Mouse (Mus musculus) CH12.LX (cell line): ENCODE measurements around the gene Tsg101. TPM values are rescaled to one million over a fixed set of nuclear protein-coding genes. Genes with fewer than 3 reads are reported as not detected.

ENCODE experiments used
- DNase-seq: peaks from one replicate; pipeline ENCODE4 v3.0.0-alpha.2; 2013; ENCODE audit errors: extremely low read depth
- H3K27ac ChIP-seq: 2 replicates; pipeline ENCODE4 v1.5.1; 2012; ENCODE audit warnings: low read depth, mild to moderate bottlenecking, control low read depth, moderate library complexity; ENCODE audit not compliant: insufficient read depth
- H3K27me3 ChIP-seq: replicated peaks from 2 replicates; pipeline ENCODE3; 2012; ENCODE audit warnings: inconsistent platforms
- H3K36me3 ChIP-seq, 2 experiments: replicated peaks in 1 of 2; 2 replicates each; pipeline versions ENCODE3 to v1.6.1; 2012; ENCODE audit warnings: inconsistent platforms in 1 of 2, low read length in 1 of 2, mild to moderate bottlenecking in 1 of 2, mixed read lengths in 1 of 2, moderate library complexity in 1 of 2; ENCODE audit not compliant: control insufficient read depth in 1 of 2, insufficient read depth in 1 of 2
- H3K4me1 ChIP-seq, 2 experiments: 2 replicates each; pipeline ENCODE4 v1.6.1; 2012; ENCODE audit warnings: inconsistent platforms in 1 of 2, moderate library complexity in 1 of 2; ENCODE audit not compliant: insufficient read depth in 2 of 2, control insufficient read depth in 1 of 2
- H3K4me2 ChIP-seq: 2 replicates; pipeline ENCODE4 v1.6.1; 2012; ENCODE audit warnings: low read depth, mild to moderate bottlenecking, control low read depth; ENCODE audit not compliant: poor library complexity, insufficient read depth, severe bottlenecking
- H3K4me3 ChIP-seq, 3 experiments: fragments of 150-350 bp in 1 of 3; sonication (generic) in 1 of 3; replicated peaks in 1 of 3; 2 replicates each; pipeline versions ENCODE3 to v1.5.1; 2011 to 2012; ENCODE audit warnings: low read depth in 2 of 3, low read length in 2 of 3, mild to moderate bottlenecking in 2 of 3, moderate library complexity in 2 of 3, control low read depth in 1 of 3, improper control_type of control experiment in 1 of 3, inconsistent platforms in 1 of 3, mixed read lengths in 1 of 3; ENCODE audit not compliant: poor library complexity in 1 of 3
- H3K79me2 ChIP-seq: replicated peaks from 2 replicates; pipeline ENCODE4 v1.6.1; 2012; ENCODE audit warnings: mild to moderate bottlenecking, moderate library complexity; ENCODE audit not compliant: control insufficient read depth, poor library complexity, insufficient read depth, severe bottlenecking; ENCODE audit errors: extremely low read depth
- H3K9ac ChIP-seq: 2 replicates; pipeline ENCODE4 v1.6.1; 2012; ENCODE audit warnings: low read depth, mild to moderate bottlenecking, control low read depth, moderate library complexity; ENCODE audit not compliant: insufficient read depth
- H3K9me3 ChIP-seq: replicated peaks from 2 replicates; pipeline ENCODE3; 2012; ENCODE audit warnings: low read length, inconsistent platforms, mixed read lengths
- NRF1 ChIP-seq: IDR thresholded peaks from 2 replicates; pipeline ENCODE4 v1.6.1; 2014; ENCODE audit warnings: low read depth, mild to moderate bottlenecking, inconsistent platforms, low read length, improper control_type of control experiment, moderate library complexity
- POLR2AphosphoS2 ChIP-seq: IDR thresholded peaks from 2 replicates; pipeline ENCODE4 v1.6.1; 2011; ENCODE audit warnings: low read depth, low read length, improper control_type of control experiment
- TBP ChIP-seq: conservative IDR thresholded peaks from 2 replicates; pipeline ENCODE4 v1.6.1; 2011; ENCODE audit warnings: low read depth, low read length, improper control_type of control experiment
- dilution Hi-C: fragments of 300-500 bp; cut with MboI; formaldehyde crosslinking; loops from 2 replicates; pipeline ENCODE4 v1.14.3; 2020; ENCODE audit warnings: low sequenced_read_pairs; ENCODE audit not compliant: extremely low pct_unique_long_range_greater_than_20kb, extremely low pct_ligation_motif_present
- in situ Hi-C: fragments of 300-500 bp; cut with MboI; formaldehyde crosslinking; loops from 3 replicates; pipeline ENCODE4 v1.14.3; 2019; ENCODE audit warnings: low sequenced_read_pairs, low pct_ligation_motif_present, low pct_unique_long_range_greater_than_20kb, mixed read lengths
- polyA plus RNA-seq: library from polyadenylated mRNA; unstranded; fragments of >175 nt; gene quantifications from 2 replicates; pipeline ENCODE4 v1.2.1, GENCODE M21; 2012; ENCODE audit warnings: low read depth; ENCODE audit not compliant: insufficient read length
- total RNA-seq, 2 experiments: library from RNA; depleted of rRNA; stranded (reverse); fragments of 300-350 nt in 1 of 2; fragments of >200 nt in 1 of 2; gene quantifications; 2 replicates each; pipeline ENCODE4 v1.2.3; 2012 to 2014

Gene Tsg101
- total and polyA plus RNA-seq, 3 experiments = 19.8 to 93.5 (median 46.0) TPM

DNA sequence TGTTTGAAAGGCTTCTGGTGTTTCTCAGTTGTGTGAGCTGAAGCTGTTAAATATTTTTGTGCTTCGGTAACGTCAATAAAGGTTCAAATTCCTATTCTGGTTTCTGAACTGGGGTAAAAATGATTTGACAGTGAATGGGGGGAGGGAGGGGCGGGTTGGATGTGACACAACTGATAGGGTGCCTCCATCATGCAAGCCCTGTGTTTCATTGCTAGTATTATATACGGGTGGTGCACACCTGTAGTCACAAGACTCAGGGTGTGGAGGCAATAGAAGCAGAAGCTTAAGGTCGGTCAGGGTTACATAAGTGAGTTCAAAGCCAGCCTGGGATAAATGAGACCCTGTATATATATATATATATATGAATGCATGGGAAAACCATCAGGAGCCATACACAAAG is 79.9 kb downstream of the Tsg101 start:
- no peaks in the 10 kb centered on the region for H3K27me3 ChIP-seq
- H3K27ac ChIP-seq = no peak overlapping the region
- H3K4me2 ChIP-seq = no peak overlapping the region
- H3K79me2 ChIP-seq = no peaks in the 10 kb centered on the region
- no peak overlapping the region for H3K4me3 ChIP-seq
- H3K9me3 ChIP-seq = no peaks in the 10 kb centered on the region
- no peak for TF ChIP-seq TBP
- peaks cover 5 to 33% of the 10 kb centered on the region in 2 experiments; a peak in 3 of 4 replicates for H3K4me1 ChIP-seq
- H3K9ac ChIP-seq = no peak overlapping the region
- peaks cover 0 to 4% of the 10 kb centered on the region in 2 experiments for H3K36me3 ChIP-seq
- dilution Hi-C loops = no loop called here
- in situ Hi-C loops = no loop called here
- DNase-seq = no peak

DNA sequence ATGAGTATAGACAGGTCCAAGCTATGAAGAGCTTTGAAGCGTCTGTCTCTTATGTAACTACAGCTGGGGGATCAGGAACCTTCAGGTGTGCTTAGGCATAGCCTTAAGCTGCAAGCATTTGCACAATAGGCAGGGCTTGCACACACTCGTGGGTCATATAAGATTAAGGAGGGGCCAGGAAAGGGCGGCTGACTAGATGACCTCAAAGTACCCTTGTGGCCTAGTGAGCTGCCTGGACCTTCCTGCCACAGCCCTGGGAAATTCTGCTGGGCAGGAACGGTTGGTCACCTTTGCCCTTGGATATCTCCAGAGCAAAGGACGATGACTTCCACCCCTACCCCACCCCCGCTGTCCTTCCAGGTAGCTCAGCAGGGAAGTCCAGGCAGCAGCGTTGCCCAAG is 80.3 kb downstream of the Tsg101 start:
- no peak for DNase-seq
- TF ChIP-seq NRF1 (no peak), POLR2AphosphoS2 (no peak)
- no peaks in the 10 kb centered on the region for H3K79me2 ChIP-seq
- H3K9ac ChIP-seq = no peak overlapping the region
- H3K4me2 ChIP-seq = no peak overlapping the region
- dilution Hi-C loops = no loop called here
- H3K36me3 ChIP-seq = peaks cover 0 to 4% of the 10 kb centered on the region in 2 experiments
- H3K4me1 ChIP-seq = peaks cover 5 to 33% of the 10 kb centered on the region in 2 experiments; a peak in 3 of 4 replicates
- in situ Hi-C loops = no loop called here
- no peaks in the 10 kb centered on the region for H3K27me3 ChIP-seq
- no peak overlapping the region for H3K27ac ChIP-seq
- H3K9me3 ChIP-seq = no peaks in the 10 kb centered on the region
- no peak overlapping the region for H3K4me3 ChIP-seq

Other genes with a start within 250 kb of the Tsg101 start
- 0.13 and 0.17 TPM in 2 replicates for gene Tph1, start 247.4 kb downstream of the Tsg101 start, total RNA-seq (2012; rRNA removed)
- not detected in 2 replicates for gene Tph1, start 247.4 kb downstream of the Tsg101 start, total RNA-seq (2014; rRNA removed)
- gene Tph1, start 247.4 kb downstream of the Tsg101 start, polyA plus RNA-seq = 0.22 TPM in 1 of 2 replicates, not detected in the other
- gene Saal1, start 209.3 kb downstream of the Tsg101 start, total RNA-seq (2012; rRNA removed) = 15.1 and 16.6 TPM in 2 replicates
- gene Saal1, start 209.3 kb downstream of the Tsg101 start, total RNA-seq (2014; rRNA removed) = 14.7 and 15.2 TPM in 2 replicates
- gene Saal1, start 209.3 kb downstream of the Tsg101 start, polyA plus RNA-seq = 24.5 and 27.6 TPM in 2 replicates
- gene Saa3, start 204.3 kb downstream of the Tsg101 start, total RNA-seq (2012; rRNA removed) = not detected in 2 replicates
- 0.59 TPM in 1 of 2 replicates, not detected in the other for gene Saa3, start 204.3 kb downstream of the Tsg101 start, total RNA-seq (2014; rRNA removed)
- gene Saa3, start 204.3 kb downstream of the Tsg101 start, polyA plus RNA-seq = not detected in 2 replicates
- not detected in 2 replicates for gene Saa4, start 187.4 kb downstream of the Tsg101 start, total RNA-seq (2012; rRNA removed)
- not detected in 2 replicates for gene Saa4, start 187.4 kb downstream of the Tsg101 start, total RNA-seq (2014; rRNA removed)
- not detected in 2 replicates for gene Saa4, start 187.4 kb downstream of the Tsg101 start, polyA plus RNA-seq
- not detected in 2 replicates for gene Saa1, start 177.0 kb downstream of the Tsg101 start, total RNA-seq (2012; rRNA removed)
- gene Saa1, start 177.0 kb downstream of the Tsg101 start, total RNA-seq (2014; rRNA removed) = not detected in 2 replicates
- not detected in 2 replicates for gene Saa1, start 177.0 kb downstream of the Tsg101 start, polyA plus RNA-seq
- gene Saa2, start 168.2 kb downstream of the Tsg101 start, total RNA-seq (2012; rRNA removed) = not detected in 2 replicates
- gene Saa2, start 168.2 kb downstream of the Tsg101 start, total RNA-seq (2014; rRNA removed) = not detected in 2 replicates
- not detected in 2 replicates for gene Saa2, start 168.2 kb downstream of the Tsg101 start, polyA plus RNA-seq
- gene Hps5, start 123.9 kb downstream of the Tsg101 start, total RNA-seq (2012; rRNA removed) = 21.9 and 26.0 TPM in 2 replicates
- 17.8 and 20.3 TPM in 2 replicates for gene Hps5, start 123.9 kb downstream of the Tsg101 start, total RNA-seq (2014; rRNA removed)
- gene Hps5, start 123.9 kb downstream of the Tsg101 start, polyA plus RNA-seq = 17.2 and 20.8 TPM in 2 replicates
- gene Gtf2h1, start 123.9 kb downstream of the Tsg101 start, total RNA-seq (2012; rRNA removed) = 79.2 and 103 TPM in 2 replicates
- 161 and 198 TPM in 2 replicates for gene Gtf2h1, start 123.9 kb downstream of the Tsg101 start, total RNA-seq (2014; rRNA removed)
- 164 and 172 TPM in 2 replicates for gene Gtf2h1, start 123.9 kb downstream of the Tsg101 start, polyA plus RNA-seq
- gene Ldha, start 78.5 kb downstream of the Tsg101 start, total RNA-seq (2012; rRNA removed) = 702 and 970 TPM in 2 replicates
- 1,007 and 1,199 TPM in 2 replicates for gene Ldha, start 78.5 kb downstream of the Tsg101 start, total RNA-seq (2014; rRNA removed)
- gene Ldha, start 78.5 kb downstream of the Tsg101 start, polyA plus RNA-seq = 1,412 and 1,555 TPM in 2 replicates
- not detected in 2 replicates for gene Ldhc, start 58.8 kb downstream of the Tsg101 start, total RNA-seq (2012; rRNA removed)
- not detected in 2 replicates for gene Ldhc, start 58.8 kb downstream of the Tsg101 start, total RNA-seq (2014; rRNA removed)
- not detected in 2 replicates for gene Ldhc, start 58.8 kb downstream of the Tsg101 start, polyA plus RNA-seq
- 2.6 and 2.9 TPM in 2 replicates for gene Uevld, start 38.6 kb upstream of the Tsg101 start, total RNA-seq (2012; rRNA removed)
- gene Uevld, start 38.6 kb upstream of the Tsg101 start, total RNA-seq (2014; rRNA removed) = 4.6 and 5.2 TPM in 2 replicates
- gene Uevld, start 38.6 kb upstream of the Tsg101 start, polyA plus RNA-seq = 5.5 and 6.6 TPM in 2 replicates
- not detected in 2 replicates for gene Gm9999, start 63.6 kb upstream of the Tsg101 start, total RNA-seq (2012; rRNA removed)
- gene Gm9999, start 63.6 kb upstream of the Tsg101 start, total RNA-seq (2014; rRNA removed) = not detected in 2 replicates
- not detected in 2 replicates for gene Gm9999, start 63.6 kb upstream of the Tsg101 start, polyA plus RNA-seq
- 10.5 and 14.3 TPM in 2 replicates for gene Spty2d1, start 88.4 kb upstream of the Tsg101 start, total RNA-seq (2012; rRNA removed)
- 22.9 and 24.6 TPM in 2 replicates for gene Spty2d1, start 88.4 kb upstream of the Tsg101 start, total RNA-seq (2014; rRNA removed)
- 29.9 and 32.6 TPM in 2 replicates for gene Spty2d1, start 88.4 kb upstream of the Tsg101 start, polyA plus RNA-seq
- 0.29 and 0.30 TPM in 2 replicates for gene Tmem86a, start 130.6 kb upstream of the Tsg101 start, total RNA-seq (2012; rRNA removed)
- gene Tmem86a, start 130.6 kb upstream of the Tsg101 start, total RNA-seq (2014; rRNA removed) = 0.61 and 0.82 TPM in 2 replicates
- gene Tmem86a, start 130.6 kb upstream of the Tsg101 start, polyA plus RNA-seq = 1.5 and 2.0 TPM in 2 replicates
- gene Ptpn5, start 213.7 kb upstream of the Tsg101 start, total RNA-seq (2012; rRNA removed) = 1.6 and 1.9 TPM in 2 replicates
- 0.90 TPM in 2 replicates for gene Ptpn5, start 213.7 kb upstream of the Tsg101 start, total RNA-seq (2014; rRNA removed)
- 3.0 and 3.4 TPM in 2 replicates for gene Ptpn5, start 213.7 kb upstream of the Tsg101 start, polyA plus RNA-seq